Mouse (Mus musculus): ENCODE measurements around the gene Gigyf2. TPM values are rescaled to one million over a fixed set of nuclear protein-coding genes. Genes with fewer than 3 reads are reported as not detected.

Gigyf2 gene
- polyA plus RNA-seq, 1 experiment from 2014 or later: 56.6 TPM

DNA sequence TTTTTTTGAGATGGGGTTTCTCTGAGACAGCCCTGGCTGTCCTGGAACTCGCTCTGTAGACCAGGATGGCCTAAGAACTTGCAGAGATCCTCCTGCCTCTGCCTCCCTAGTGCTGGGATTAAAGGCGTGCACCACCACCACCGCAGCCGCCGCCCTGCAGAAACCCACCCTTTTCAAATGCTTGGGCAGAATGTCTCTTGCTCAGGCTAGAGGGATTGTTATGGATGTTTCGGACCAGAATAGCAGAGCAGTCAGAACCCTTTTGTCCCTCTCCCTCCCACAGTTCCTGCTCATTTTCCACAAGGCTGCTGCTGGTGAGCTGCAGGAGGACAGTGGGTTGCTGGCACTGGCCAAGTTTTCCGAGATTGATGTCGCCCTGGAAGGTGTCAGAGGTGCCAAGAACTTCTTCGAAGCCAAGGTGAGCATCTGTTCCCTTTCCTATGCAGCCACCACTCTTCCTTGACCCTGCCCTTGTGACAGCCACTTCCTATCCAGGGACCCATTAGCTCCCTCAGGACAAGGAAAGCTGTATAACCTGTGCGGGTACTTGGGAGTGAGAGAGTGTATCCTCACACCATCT, 29.4 kb upstream of the Gigyf2 start:
- Histone ChIP-seq H3K36me3 (no peaks in the 10 kb centered on the region), H3K9ac (no peak overlapping the region), H3K27me3 (no peaks in the 10 kb centered on the region), H3K4me3 (replicated peaks) (no peak overlapping the region), H3K9me3 (replicated peaks) (no peaks in the 10 kb centered on the region), H3K4me1 (no peaks in the 10 kb centered on the region), H3K27ac (replicated peaks) (no peak overlapping the region), H3K4me2 (replicated peaks) (no peak overlapping the region)
- ATAC-seq (ENCODE audit: insufficient number of reproducible peaks, low FRiP score, low TSS enrichment, low read depth): no peak
- 84% methylated on average over 10 of the region's 10 CpGs for WGBS

DNA sequence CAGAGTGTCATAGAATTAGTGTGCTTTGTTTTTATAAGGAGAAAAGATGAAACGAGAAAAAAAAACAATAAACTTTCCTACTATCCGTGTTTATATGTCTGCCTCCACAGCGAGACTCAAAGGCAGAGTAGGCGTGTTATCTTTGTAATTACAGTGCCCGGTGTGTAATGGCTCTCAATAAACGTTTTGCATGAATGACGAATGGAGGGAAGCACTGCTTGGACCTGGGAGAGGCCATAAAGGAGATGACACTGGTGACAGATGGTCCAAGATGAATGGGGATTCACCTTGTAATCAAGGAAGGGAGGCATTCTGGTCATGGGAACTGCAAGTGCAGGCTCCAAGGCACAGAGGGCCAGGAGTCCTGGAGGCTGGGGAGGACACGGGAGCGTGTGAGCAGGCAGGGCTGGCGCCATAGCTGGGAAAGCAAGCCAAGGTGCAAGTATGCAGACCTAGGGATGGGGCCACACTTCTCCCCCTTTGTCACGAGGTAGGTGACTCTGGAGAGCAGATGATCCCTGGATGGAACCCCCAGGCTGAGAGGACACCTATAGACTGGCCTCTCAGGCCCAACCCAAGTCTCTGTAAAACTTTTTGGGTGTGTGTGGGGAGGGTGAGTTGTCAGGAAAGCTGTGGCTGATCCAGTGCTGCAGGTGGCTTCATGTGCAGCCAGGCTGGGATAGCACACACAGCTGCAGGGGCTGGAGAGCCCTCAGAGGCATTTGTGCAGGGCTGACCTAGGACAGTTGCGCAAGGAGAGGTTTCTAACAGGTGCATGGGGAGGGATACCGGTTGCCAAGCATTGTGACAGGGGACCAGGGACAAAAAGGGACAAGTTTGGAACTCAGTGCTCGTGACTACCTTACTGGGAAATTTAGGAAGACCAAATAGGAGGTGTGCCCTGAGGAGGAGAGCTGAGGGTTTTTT, 26.2 kb upstream of the Gigyf2 start:
- Histone ChIP-seq H3K27ac (replicated peaks) (no peak overlapping the region), H3K4me1 (no peaks in the 10 kb centered on the region), H3K4me3 (replicated peaks) (no peak overlapping the region), H3K27me3 (no peaks in the 10 kb centered on the region), H3K9ac (no peak overlapping the region), H3K9me3 (replicated peaks) (no peaks in the 10 kb centered on the region), H3K36me3 (no peaks in the 10 kb centered on the region), H3K4me2 (replicated peaks) (no peak overlapping the region)
- 74% methylated on average over 14 of the region's 14 CpGs for WGBS
- ATAC-seq (ENCODE audit: insufficient number of reproducible peaks, low FRiP score, low TSS enrichment, low read depth): no peak

DNA sequence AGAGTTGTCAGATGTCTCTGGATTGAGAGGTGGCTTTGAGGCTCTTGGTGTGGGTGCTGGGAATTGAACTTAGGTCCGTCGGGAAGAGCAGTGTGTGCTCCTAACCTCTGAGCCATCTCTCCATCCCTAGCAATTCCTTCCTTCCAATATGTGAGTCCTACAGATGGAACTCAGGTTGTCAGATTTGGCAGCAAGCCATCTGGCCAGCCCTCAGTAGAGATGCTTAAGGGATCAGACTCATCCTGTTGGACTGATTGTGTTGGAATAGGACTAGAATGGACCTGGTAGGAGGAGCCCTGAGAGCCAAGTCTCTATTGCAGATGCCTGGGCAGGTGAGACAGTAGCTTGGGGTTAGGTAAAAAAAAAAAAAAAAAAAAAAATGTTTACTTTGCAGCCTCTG, 24.8 kb upstream of the Gigyf2 start:
- no peak for ATAC-seq (ENCODE audit: insufficient number of reproducible peaks, low FRiP score, low TSS enrichment, low read depth)
- H3K36me3 ChIP-seq: no peaks in the 10 kb centered on the region
- no peaks in the 10 kb centered on the region for H3K27me3 ChIP-seq
- WGBS: 82% methylated on average over 2 of the region's 2 CpGs
- H3K27ac ChIP-seq (replicated peaks): no peak overlapping the region
- no peaks in the 10 kb centered on the region for H3K9me3 ChIP-seq (replicated peaks)
- H3K4me2 ChIP-seq (replicated peaks): no peak overlapping the region
- H3K4me1 ChIP-seq: no peaks in the 10 kb centered on the region
- H3K9ac ChIP-seq: no peak overlapping the region
- no peak overlapping the region for H3K4me3 ChIP-seq (replicated peaks)

DNA sequence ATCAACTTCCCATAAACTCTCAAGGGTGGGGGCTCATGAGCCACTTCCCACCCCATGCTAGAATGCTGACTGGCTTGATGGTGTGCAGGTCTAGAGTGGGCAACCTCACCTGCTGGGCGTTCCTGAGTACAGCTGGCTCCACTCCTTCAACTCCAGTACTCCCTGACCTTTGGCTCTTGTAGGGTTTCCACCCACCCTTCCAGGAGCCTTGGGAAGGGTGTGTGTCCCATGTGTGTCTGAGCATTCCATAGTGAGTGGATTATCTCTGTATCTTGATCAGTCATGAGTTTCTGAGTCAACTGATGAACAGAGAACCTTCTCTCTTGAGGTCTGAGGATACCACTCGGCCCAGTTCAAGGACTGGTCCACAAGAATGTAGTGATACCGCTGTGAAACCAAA, 17.8 kb upstream of the Gigyf2 start:
- H3K4me2 ChIP-seq (replicated peaks): no peak overlapping the region
- H3K27ac ChIP-seq (replicated peaks): no peak overlapping the region
- 79% methylated on average over 3 of the region's 3 CpGs for WGBS
- H3K36me3 ChIP-seq: no peaks in the 10 kb centered on the region
- no peaks in the 10 kb centered on the region for H3K4me1 ChIP-seq
- H3K9ac ChIP-seq: no peak overlapping the region
- ATAC-seq (ENCODE audit: insufficient number of reproducible peaks, low FRiP score, low TSS enrichment, low read depth): no peak
- no peaks in the 10 kb centered on the region for H3K27me3 ChIP-seq
- no peaks in the 10 kb centered on the region for H3K9me3 ChIP-seq (replicated peaks)
- H3K4me3 ChIP-seq (replicated peaks): no peak overlapping the region

GRCm38 (mm10) chr1:87309621-87310020, 17.2 kb upstream of the Gigyf2 start:
- H3K27ac ChIP-seq (replicated peaks): no peak overlapping the region
- 62% methylated on average over 16 of the region's 16 CpGs for WGBS
- H3K27me3 ChIP-seq: no peaks in the 10 kb centered on the region
- no peak overlapping the region for H3K4me2 ChIP-seq (replicated peaks)
- H3K36me3 ChIP-seq: no peaks in the 10 kb centered on the region
- H3K4me3 ChIP-seq (replicated peaks): no peak overlapping the region
- no peaks in the 10 kb centered on the region for H3K9me3 ChIP-seq (replicated peaks)
- no peak for ATAC-seq (ENCODE audit: insufficient number of reproducible peaks, low FRiP score, low TSS enrichment, low read depth)
- H3K9ac ChIP-seq: no peak overlapping the region
- H3K4me1 ChIP-seq: no peaks in the 10 kb centered on the region

- no peak overlapping the region for H3K4me3 ChIP-seq (replicated peaks)
- H3K9me3 ChIP-seq (replicated peaks): no peaks in the 10 kb centered on the region
- WGBS: 91% methylated on average over 2 of the region's 2 CpGs
- no peak overlapping the region for H3K4me2 ChIP-seq (replicated peaks)
- no peaks in the 10 kb centered on the region for H3K27me3 ChIP-seq
- 0 out of 2 replicates have a peak, but pooled peaks cover 6% of the 10 kb centered on the region for H3K4me1 ChIP-seq
- H3K9ac ChIP-seq: no peak overlapping the region
- ATAC-seq (ENCODE audit: insufficient number of reproducible peaks, low FRiP score, low TSS enrichment, low read depth): no peak
- H3K36me3 ChIP-seq: no peaks in the 10 kb centered on the region
- H3K27ac ChIP-seq (replicated peaks): no peak overlapping the region
Measured at GRCm38 (mm10) chr1:87312681-87313080, 14.1 kb upstream of the Gigyf2 start.

- Histone ChIP-seq H3K27me3 (no peaks in the 10 kb centered on the region), H3K9ac (no peak overlapping the region), H3K4me1 (0 out of 2 replicates have a peak, but pooled peaks cover 6% of the 10 kb centered on the region), H3K27ac (replicated peaks) (no peak overlapping the region), H3K4me2 (replicated peaks) (no peak overlapping the region), H3K36me3 (no peaks in the 10 kb centered on the region), H3K4me3 (replicated peaks) (no peak overlapping the region), H3K9me3 (replicated peaks) (no peaks in the 10 kb centered on the region)
- WGBS: 83% methylated on average over 2 of the region's 2 CpGs
- no peak for ATAC-seq (ENCODE audit: insufficient number of reproducible peaks, low FRiP score, low TSS enrichment, low read depth)
Measured at GRCm38 (mm10) chr1:87313116-87313515, 13.7 kb upstream of the Gigyf2 start.

DNA sequence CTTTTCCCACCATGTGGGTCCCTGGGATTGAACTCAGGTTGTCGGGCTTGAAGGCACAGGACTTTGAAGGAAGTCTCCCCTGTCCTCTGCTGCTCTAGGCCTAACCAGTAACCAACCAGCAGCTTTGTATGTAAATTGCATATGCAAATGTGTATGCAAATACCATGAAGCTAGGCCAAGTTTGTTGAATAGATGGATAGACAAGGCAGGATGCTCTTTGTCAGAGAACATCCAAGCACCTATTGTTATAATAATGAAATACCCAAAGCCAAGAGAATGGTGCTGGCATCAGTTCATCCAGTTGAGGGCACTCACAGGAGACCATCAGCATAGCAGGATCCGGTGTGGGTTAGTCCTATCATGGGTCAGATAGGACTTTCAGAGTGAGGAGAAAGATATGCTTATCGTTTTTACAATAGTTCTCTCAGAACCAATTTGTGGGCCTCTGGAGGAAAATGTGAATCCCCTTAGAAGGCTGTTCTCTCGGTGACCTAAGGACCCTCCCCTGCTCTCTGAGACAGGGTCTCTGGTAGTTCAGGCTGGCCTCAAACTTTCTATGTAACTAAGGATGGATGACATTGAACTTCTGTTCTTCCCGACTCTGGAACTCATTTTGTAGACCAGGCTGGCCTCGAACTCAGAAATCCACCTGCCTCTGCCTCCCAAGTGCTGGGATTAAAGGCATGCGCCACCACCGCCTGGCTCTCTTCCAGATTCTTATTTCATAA, 12.8 kb upstream of the Gigyf2 start:
- no peak for ATAC-seq (ENCODE audit: insufficient number of reproducible peaks, low FRiP score, low TSS enrichment, low read depth)
- 0 out of 2 replicates have a peak, but pooled peaks cover 6% of the 10 kb centered on the region for H3K4me1 ChIP-seq
- H3K9ac ChIP-seq: no peak overlapping the region
- no peak overlapping the region for H3K4me2 ChIP-seq (replicated peaks)
- H3K27ac ChIP-seq (replicated peaks): no peak overlapping the region
- no peaks in the 10 kb centered on the region for H3K9me3 ChIP-seq (replicated peaks)
- no peak overlapping the region for H3K4me3 ChIP-seq (replicated peaks)
- no peaks in the 10 kb centered on the region for H3K27me3 ChIP-seq
- H3K36me3 ChIP-seq: no peaks in the 10 kb centered on the region
- WGBS: 90% methylated on average over 8 of the region's 8 CpGs

GRCm38 (mm10) chr1:87315431-87315830, 11.4 kb upstream of the Gigyf2 start:
- Histone ChIP-seq H3K9me3 (replicated peaks) (peaks cover 3% of the 10 kb centered on the region; the same call in 1 of the 2 replicates), H3K9ac (no peak overlapping the region), H3K36me3 (no peaks in the 10 kb centered on the region), H3K4me1 (0 out of 2 replicates have a peak, but pooled peaks cover 6% of the 10 kb centered on the region), H3K4me2 (replicated peaks) (no peak overlapping the region), H3K4me3 (replicated peaks) (no peak overlapping the region), H3K27me3 (no peaks in the 10 kb centered on the region), H3K27ac (replicated peaks) (no peak overlapping the region)
- no peak for ATAC-seq (ENCODE audit: insufficient number of reproducible peaks, low FRiP score, low TSS enrichment, low read depth)
- 92% methylated on average over 2 of the region's 2 CpGs for WGBS

DNA sequence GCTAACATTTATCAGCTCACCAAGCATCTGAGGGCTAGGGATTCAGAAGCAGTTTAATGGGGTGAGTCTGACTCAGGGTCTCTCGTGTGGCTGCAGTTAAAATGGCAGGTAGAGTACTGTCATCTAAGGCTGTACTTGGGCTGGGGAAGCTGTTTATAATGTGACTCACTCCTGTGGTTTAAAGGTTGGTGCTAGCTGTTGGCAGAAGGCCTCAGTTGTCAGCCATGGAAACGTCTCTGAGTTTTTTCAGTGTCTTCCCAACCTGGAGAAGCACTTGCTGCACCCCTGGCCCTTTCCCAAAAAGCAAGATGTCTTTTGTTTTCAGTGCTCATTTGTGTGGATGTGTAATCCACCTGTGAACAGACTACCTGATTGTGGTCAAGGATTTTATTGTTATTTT, 10.9 kb upstream of the Gigyf2 start:
- no peak overlapping the region for H3K4me2 ChIP-seq (replicated peaks)
- ATAC-seq (ENCODE audit: insufficient number of reproducible peaks, low FRiP score, low TSS enrichment, low read depth): no peak
- H3K36me3 ChIP-seq: no peaks in the 10 kb centered on the region
- H3K9me3 ChIP-seq (replicated peaks): peaks cover 5% of the 10 kb centered on the region; the same call in 1 of the 2 replicates
- 58% methylated on average over 2 of the region's 2 CpGs for WGBS
- H3K27ac ChIP-seq (replicated peaks): no peak overlapping the region
- no peak overlapping the region for H3K4me3 ChIP-seq (replicated peaks)
- H3K27me3 ChIP-seq: no peaks in the 10 kb centered on the region
- H3K9ac ChIP-seq: no peak overlapping the region
- H3K4me1 ChIP-seq: 0 out of 2 replicates have a peak, but pooled peaks cover 6% of the 10 kb centered on the region

DNA sequence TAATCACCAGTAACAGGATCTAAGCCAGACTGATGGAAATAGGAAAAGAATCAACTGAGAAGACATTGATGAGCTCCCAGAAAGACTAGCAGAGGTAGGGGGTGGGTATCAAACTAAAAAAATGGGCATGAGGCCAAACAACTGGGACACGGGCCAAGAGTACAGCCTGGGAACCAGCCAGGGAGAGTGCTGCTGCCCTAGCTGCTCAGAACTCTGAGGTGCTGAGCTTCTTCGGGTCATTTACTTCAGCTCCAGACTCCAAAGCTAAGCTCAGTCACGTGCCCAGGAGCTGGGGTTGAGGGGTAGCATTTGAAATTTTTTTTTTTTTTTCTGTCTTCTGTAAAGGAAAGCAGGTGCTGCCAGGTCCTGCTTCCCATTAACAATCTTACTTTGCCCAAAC, 10.1 kb upstream of the Gigyf2 start:
- ATAC-seq (ENCODE audit: insufficient number of reproducible peaks, low FRiP score, low TSS enrichment, low read depth): no peak
- 32% methylated on average over 3 of the region's 3 CpGs for WGBS
- no peak overlapping the region for H3K27ac ChIP-seq (replicated peaks)

More for the DNA sequence above, 10.1 kb upstream of the Gigyf2 start:
- Histone ChIP-seq H3K9ac (no peak overlapping the region), H3K36me3 (no peaks in the 10 kb centered on the region), H3K4me2 (replicated peaks) (no peak overlapping the region), H3K9me3 (replicated peaks) (peaks cover 13% of the 10 kb centered on the region; the same call in 1 of the 2 replicates), H3K4me3 (replicated peaks) (no peak overlapping the region), H3K4me1 (0 out of 2 replicates have a peak, but pooled peaks cover 6% of the 10 kb centered on the region), H3K27me3 (no peaks in the 10 kb centered on the region)

Data from embryonic facial prominence, embryonic 15.5 days (tissue).